Comparison of ENCODE assay signal across 21 mouse cellular contexts in the genomic region with DNA sequence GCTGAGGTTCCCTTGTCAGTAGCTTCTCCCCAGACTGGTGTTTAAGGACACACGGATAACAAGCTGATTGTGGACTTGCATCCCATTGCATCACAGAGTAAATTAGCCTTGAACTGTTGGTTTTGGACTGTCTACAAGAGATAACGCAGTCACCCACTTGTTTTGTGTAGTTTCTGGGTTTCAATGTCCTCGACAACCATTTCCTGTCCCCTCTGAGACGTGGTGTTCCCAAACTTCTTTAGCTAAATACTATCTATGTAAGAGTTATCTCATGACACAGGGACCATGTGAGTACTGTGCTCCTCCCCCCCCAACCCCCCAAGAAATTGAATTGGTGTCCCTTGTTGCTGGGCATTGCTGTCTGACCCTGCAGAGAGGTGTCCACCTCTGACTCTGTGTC. TPM values are rescaled to one million over a fixed set of nuclear protein-coding genes. Genes with fewer than 3 reads are reported as not detected.
DNase-seq lines count a peak whose midpoint lies in the region; ATAC-seq and TF ChIP-seq lines count a peak whose summit lies in the region.
"Had no signal": no experiment of that assay in that cellular context is flagged by ENCODE, and none has a peak within 500 bp of the region (broad histone marks: within the 10 kb centered on the region; RNA-seq: fewer than 3 reads in every experiment).

No protein-coding gene starts in this region.

- no peak overlapping the region for H3K27ac ChIP-seq in heart, postnatal 0 days (ENCODE audit: low read depth)
- H3K27ac ChIP-seq in heart, embryonic 10.5 days, result no peak overlapping the region
- peak overlapping the region; percentile 72 for H3K27ac ChIP-seq in liver, embryonic 12.5 days
- no peak overlapping the region for H3K27ac ChIP-seq in midbrain, embryonic 14.5 days (replicated peaks; ENCODE audit: low read depth, low read length)
- H3K27ac ChIP-seq: limb, embryonic 15.5 days; stomach, postnatal 0 days had no signal

- H3K36me3 ChIP-seq in heart, postnatal 0 days (replicated peaks; ENCODE audit: control insufficient read depth, insufficient read depth, low read length), result no peaks in the 10 kb centered on the region
- H3K36me3 ChIP-seq in heart, embryonic 10.5 days, result no peaks in the 10 kb centered on the region
- H3K36me3 ChIP-seq in liver, embryonic 12.5 days, result no peaks in the 10 kb centered on the region
- no peaks in the 10 kb centered on the region for H3K36me3 ChIP-seq in midbrain, embryonic 14.5 days (ENCODE audit: control insufficient read depth, insufficient read depth, low read length)
- H3K36me3 ChIP-seq: limb, embryonic 15.5 days had no signal

- H3K27me3 ChIP-seq in heart, postnatal 0 days (ENCODE audit: control insufficient read depth, insufficient read depth, low read length), result no peaks in the 10 kb centered on the region
- H3K27me3 ChIP-seq in heart, embryonic 10.5 days (ENCODE audit: insufficient read depth, poor library complexity, severe bottlenecking), result no peaks in the 10 kb centered on the region
- 0 out of 2 replicates have a peak, but pooled peaks cover 3% of the 10 kb centered on the region for H3K27me3 ChIP-seq in liver, embryonic 12.5 days (replicated peaks)
- no peaks in the 10 kb centered on the region for H3K27me3 ChIP-seq in midbrain, embryonic 14.5 days (ENCODE audit: control insufficient read depth, insufficient read depth, low read length)

- ATAC-seq in heart, postnatal 0 days (ENCODE audit: insufficient read depth, low read depth), result peak; percentile 26; the same call in 1 of the 2 replicates
- peak; percentile 53 for ATAC-seq in liver, embryonic 12.5 days
- no peak for ATAC-seq in midbrain, embryonic 14.5 days (ENCODE audit: low FRiP score, low TSS enrichment)
- ATAC-seq: forebrain, embryonic 16.5 days had no signal

- no peaks in the 10 kb centered on the region for H3K9me3 ChIP-seq in heart, postnatal 0 days (replicated peaks; ENCODE audit: control insufficient read depth, low read length)
- no peaks in the 10 kb centered on the region for H3K9me3 ChIP-seq in heart, embryonic 10.5 days
- no peaks in the 10 kb centered on the region for H3K9me3 ChIP-seq in liver, embryonic 12.5 days (replicated peaks)
- no peaks in the 10 kb centered on the region for H3K9me3 ChIP-seq in midbrain, embryonic 14.5 days (ENCODE audit: control insufficient read depth, low read length)
- H3K9me3 ChIP-seq: limb, embryonic 15.5 days had no signal

- no peak for TF ChIP-seq EP300 in heart, postnatal 0 days (IDR thresholded peaks at IDR 0.05; ENCODE audit: low read depth)

- WGBS in heart, postnatal 0 days, result 34% methylated on average over 4 of the region's 4 CpGs
- WGBS in heart, embryonic 10.5 days, result 54% methylated on average over 4 of the region's 4 CpGs
- WGBS in liver, embryonic 12.5 days (ENCODE audit: insufficient replicate concordance), result 24% methylated on average over 4 of the region's 4 CpGs
- WGBS in midbrain, embryonic 14.5 days, result 85% methylated on average over 4 of the region's 4 CpGs

- no peak overlapping the region for H3K4me2 ChIP-seq in heart, postnatal 0 days (ENCODE audit: low read depth, low read length)
- 0 out of 2 replicates have a peak overlapping the region, but pooled peaks have one; percentile 1 for H3K4me2 ChIP-seq in liver, embryonic 12.5 days
- no peak overlapping the region for H3K4me2 ChIP-seq in midbrain, embryonic 14.5 days (ENCODE audit: low read length)
- H3K4me2 ChIP-seq: limb, embryonic 15.5 days had no signal

- H3K4me1 ChIP-seq in heart, postnatal 0 days (ENCODE audit: control insufficient read depth, insufficient read depth), result no peaks in the 10 kb centered on the region
- H3K4me1 ChIP-seq in heart, embryonic 10.5 days, result peaks cover 12% of the 10 kb centered on the region; the same call in 1 of the 2 replicates
- peaks cover 27% of the 10 kb centered on the region for H3K4me1 ChIP-seq in liver, embryonic 12.5 days
- H3K4me1 ChIP-seq in midbrain, embryonic 14.5 days (ENCODE audit: control insufficient read depth, insufficient read depth, low read length), result no peaks in the 10 kb centered on the region

- DNase-seq in adrenal gland, adult 2 months, result peak; percentile 74
- DNase-seq in adrenal gland, postnatal 10 days, result no peak
- peak; percentile 46 for DNase-seq in heart, postnatal 0 days (ENCODE audit: low spot score)
- no peak for DNase-seq in heart, embryonic 10.5 days (ENCODE audit: low spot score)
- DNase-seq in 416B (ENCODE audit: low read depth), result peak; percentile 43
- no peak for DNase-seq in cerebellum, adult 18-20 months
- no peak for DNase-seq in midbrain, embryonic 14.5 days
- DNase-seq: cerebellum, adult 2 months; gastrocnemius, postnatal 14 days; kidney, adult 8-10 months; thymus, postnatal 25 days had no signal

- TF ChIP-seq CTCF in heart, postnatal 0 days (IDR thresholded peaks at IDR 0.05; ENCODE audit: low read depth), result no peak

- H3K9ac ChIP-seq in heart, postnatal 0 days (replicated peaks; ENCODE audit: low read depth, low read length), result no peak overlapping the region
- H3K9ac ChIP-seq in liver, embryonic 12.5 days, result no peak overlapping the region
- H3K9ac ChIP-seq in midbrain, embryonic 14.5 days (replicated peaks; ENCODE audit: low read length), result no peak overlapping the region
- H3K9ac ChIP-seq: limb, embryonic 15.5 days had no signal

- H3K4me3 ChIP-seq in heart, postnatal 0 days (ENCODE audit: low read depth, low read length), result no peak overlapping the region
- no peak overlapping the region for H3K4me3 ChIP-seq in heart, embryonic 10.5 days
- no peak overlapping the region for H3K4me3 ChIP-seq in liver, embryonic 12.5 days
- no peak overlapping the region for H3K4me3 ChIP-seq in midbrain, embryonic 14.5 days (replicated peaks; ENCODE audit: low read depth, low read length)
- H3K4me3 ChIP-seq: erythroblast, embryonic 14.5 days; limb, embryonic 15.5 days had no signal

RNA-seq across cellular contexts. Expression of a gene that starts 9.6 kb away (rescaled TPM):
- total RNA-seq in adrenal gland, adult 2 months (2021), result 10 to 100 TPM in 1 of 2 experiments, 1 to 10 TPM in 1; 2.8 to 34.5 TPM
- polyA plus RNA-seq in adrenal gland, adult 2 months (2012; rRNA removed), result 3.4 and 12.0 TPM in 2 replicates
- total RNA-seq in adrenal gland, postnatal 10 days (2021), result 1,000 to 10,000 TPM; 3,016 to 7,289 TPM
- total RNA-seq in heart, postnatal 0 days (2014; rRNA removed; ENCODE audit: low replicate concordance), result 43.4 and 62.1 TPM in 2 replicates
- polyA plus RNA-seq in heart, postnatal 0 days (2015; fragmentation: Nextera tagmentation; extraction: Ambion mirVana), result 11.1 and 13.0 TPM in 2 replicates
- polyA plus RNA-seq in heart, embryonic 10.5 days (2016; fragmentation: Nextera tagmentation; extraction: Ambion mirVana), result 0.73 TPM in 1 of 2 replicates, not detected in the other
- polyA plus RNA-seq in liver, embryonic 12.5 days (2016; fragmentation: Nextera tagmentation; extraction: Ambion mirVana), result 184 and 190 TPM in 2 replicates
- polyA plus RNA-seq in midbrain, embryonic 14.5 days (2014; fragmentation: Nextera tagmentation; extraction: Ambion mirVana), result not detected in 2 replicates
- total RNA-seq: layer of hippocampus, adult 8-10 months; midbrain, postnatal 0 days had no signal
- polyA plus RNA-seq: cerebellum, adult 2 months; hindbrain, embryonic 11.5 days had no signal

RNA-seq across cellular contexts. Expression of a gene that starts 23.8 kb away (rescaled TPM):
- total RNA-seq in adrenal gland, adult 2 months (2021), result 10 to 100 TPM; 64.1 to 73.2 TPM
- polyA plus RNA-seq in adrenal gland, adult 2 months (2012; rRNA removed), result 18.3 and 21.1 TPM in 2 replicates
- 10 to 100 TPM; 59.9 to 65.8 TPM for total RNA-seq in adrenal gland, postnatal 10 days (2021)
- 27.7 and 43.8 TPM in 2 replicates for total RNA-seq in heart, postnatal 0 days (2014; rRNA removed; ENCODE audit: low replicate concordance)
- 56.2 and 59.2 TPM in 2 replicates for polyA plus RNA-seq in heart, postnatal 0 days (2015; fragmentation: Nextera tagmentation; extraction: Ambion mirVana)
- polyA plus RNA-seq in heart, embryonic 10.5 days (2016; fragmentation: Nextera tagmentation; extraction: Ambion mirVana), result 140 and 150 TPM in 2 replicates
- polyA plus RNA-seq in liver, embryonic 12.5 days (2016; fragmentation: Nextera tagmentation; extraction: Ambion mirVana), result 95.2 and 97.9 TPM in 2 replicates
- polyA plus RNA-seq in midbrain, embryonic 14.5 days (2014; fragmentation: Nextera tagmentation; extraction: Ambion mirVana), result 73.0 and 89.5 TPM in 2 replicates

RNA-seq across cellular contexts. Expression of a gene that starts 24.0 kb away (rescaled TPM):
- 10 to 100 TPM; 17.5 to 20.5 TPM for total RNA-seq in adrenal gland, adult 2 months (2021)
- 7.3 and 8.3 TPM in 2 replicates for polyA plus RNA-seq in adrenal gland, adult 2 months (2012; rRNA removed)
- 10 to 100 TPM; 16.8 to 20.4 TPM for total RNA-seq in adrenal gland, postnatal 10 days (2021)
- total RNA-seq in heart, postnatal 0 days (2014; rRNA removed; ENCODE audit: low replicate concordance), result 13.4 and 15.3 TPM in 2 replicates
- 13.6 and 14.1 TPM in 2 replicates for polyA plus RNA-seq in heart, postnatal 0 days (2015; fragmentation: Nextera tagmentation; extraction: Ambion mirVana)
- 24.1 and 26.1 TPM in 2 replicates for polyA plus RNA-seq in heart, embryonic 10.5 days (2016; fragmentation: Nextera tagmentation; extraction: Ambion mirVana)
- polyA plus RNA-seq in liver, embryonic 12.5 days (2016; fragmentation: Nextera tagmentation; extraction: Ambion mirVana), result 31.1 and 33.3 TPM in 2 replicates
- 19.4 and 25.5 TPM in 2 replicates for polyA plus RNA-seq in midbrain, embryonic 14.5 days (2014; fragmentation: Nextera tagmentation; extraction: Ambion mirVana)

RNA-seq across cellular contexts. Expression of a gene that starts 36.6 kb away (rescaled TPM):
- total RNA-seq in adrenal gland, adult 2 months (2021), result 10 to 100 TPM in 1 of 2 experiments, 1 to 10 TPM in 1; 2.5 to 50.7 TPM
- polyA plus RNA-seq in adrenal gland, adult 2 months (2012; rRNA removed), result 32.6 and 53.1 TPM in 2 replicates
- 100 to 1,000 TPM in 1 of 2 experiments, 10 to 100 TPM in 1; 87.0 to 166 TPM for total RNA-seq in adrenal gland, postnatal 10 days (2021)
- not detected in 2 replicates for total RNA-seq in heart, postnatal 0 days (2014; rRNA removed; ENCODE audit: low replicate concordance)
- polyA plus RNA-seq in heart, postnatal 0 days (2015; fragmentation: Nextera tagmentation; extraction: Ambion mirVana), result 0.30 TPM in 1 of 2 replicates, not detected in the other
- polyA plus RNA-seq in heart, embryonic 10.5 days (2016; fragmentation: Nextera tagmentation; extraction: Ambion mirVana), result 0.12 TPM in 1 of 2 replicates, not detected in the other
- polyA plus RNA-seq in liver, embryonic 12.5 days (2016; fragmentation: Nextera tagmentation; extraction: Ambion mirVana), result 0.35 and 0.69 TPM in 2 replicates
- polyA plus RNA-seq in midbrain, embryonic 14.5 days (2014; fragmentation: Nextera tagmentation; extraction: Ambion mirVana), result not detected in 2 replicates
- total RNA-seq: gastrocnemius, postnatal 14 days; midbrain, postnatal 0 days had no signal
- polyA plus RNA-seq: cerebellum, adult 2 months; erythroblast, embryonic 14.5 days; forebrain, embryonic 16.5 days; hindbrain, embryonic 11.5 days; neural tube, embryonic 14.5 days; spleen, adult 2 months had no signal

Comparison
In these comparisons a context has a peak if more than half of its experiments do, and no peak if none do; other contexts are left out.
1. DNase-seq: peak in adrenal gland, adult 2 months (single experiment), heart, postnatal 0 days (single experiment) and 416B (single experiment); none in adrenal gland, postnatal 10 days (single experiment), heart, embryonic 10.5 days (single experiment), cerebellum, adult 18-20 months (0 of 2) and midbrain, embryonic 14.5 days (single experiment).
2. RNA of a gene that starts 9.6 kb away (polyA plus RNA-seq): 184 to 190 TPM in liver, embryonic 12.5 days; 3.4 to 12.0 TPM in adrenal gland, adult 2 months, 11.1 to 13.0 TPM in heart, postnatal 0 days, 0.73 TPM in heart, embryonic 10.5 days and not detected in midbrain, embryonic 14.5 days; every median in the first group is over 10 times any median in the second.